In the genomic region with DNA sequence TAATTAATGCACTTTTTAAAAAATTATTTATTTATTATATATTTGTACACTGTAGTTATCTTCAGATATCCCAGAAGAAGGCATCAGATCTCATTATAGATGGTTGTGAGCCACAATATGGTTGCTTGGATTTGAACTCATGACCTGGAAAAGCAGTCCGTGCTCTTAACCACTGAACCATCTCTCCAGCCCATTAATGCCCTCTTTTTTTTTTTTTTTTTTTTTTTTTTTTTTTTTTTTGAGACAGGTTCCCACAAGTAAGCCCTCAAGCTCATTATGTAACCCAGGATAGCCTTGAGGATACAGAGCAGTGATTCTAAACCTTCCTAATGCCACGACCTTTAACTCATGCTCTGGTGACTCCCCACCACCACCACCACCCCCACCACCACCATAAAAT, we compare ENCODE assay signal across 22 mouse cellular contexts. TPM values are rescaled to one million over a fixed set of nuclear protein-coding genes. Genes with fewer than 3 reads are reported as not detected.
DNase-seq lines count a peak whose midpoint lies in the region; TF ChIP-seq lines count a peak whose summit lies in the region.
"Had no signal": no experiment of that assay in that cellular context is flagged by ENCODE, and none has a peak within 500 bp of the region (broad histone marks: within the 10 kb centered on the region; RNA-seq: fewer than 3 reads in every experiment).

No protein-coding gene starts in this region.

- dilution Hi-C loops in CH12.LX (cut with MboI; ENCODE audit: extremely low pct_ligation_motif_present, extremely low pct_unique_long_range_greater_than_20kb, low sequenced_read_pairs), result no loop called here

- TF ChIP-seq EP300 in CH12.LX (IDR thresholded peaks at IDR 0.05; ENCODE audit: low read length) (no peak), MEL (IDR thresholded peaks at IDR 0.05; ENCODE audit: low read depth in 1 of 2, low read length in 2 of 2) (no peak)

- H3K4me3 ChIP-seq in CH12.LX (replicated peaks in 1 of 3; ENCODE audit: low read depth in 2 of 3, low read length in 2 of 3, poor library complexity in 1 of 3) (no peak overlapping the region), ES-E14 (ENCODE audit: insufficient read depth in 1 of 2, low read depth in 1 of 2, low read length in 2 of 2, poor library complexity in 1 of 2, severe bottlenecking in 1 of 2) (no peak overlapping the region), MEL (ENCODE audit: control insufficient read depth in 1 of 2, insufficient read depth in 1 of 2, low read depth in 2 of 2, low read length in 2 of 2) (no peak overlapping the region)

- H3K4me1 ChIP-seq in CH12.LX (ENCODE audit: control insufficient read depth in 1 of 2, insufficient read depth in 2 of 2) (no peaks in the 10 kb centered on the region), ES-E14 (ENCODE audit: control insufficient read depth in 2 of 2, insufficient read depth in 2 of 2, low read length in 2 of 2, poor library complexity in 1 of 2) (no peaks in the 10 kb centered on the region; a peak in 1 of 4 replicates), MEL (ENCODE audit: control insufficient read depth in 1 of 2, insufficient read depth in 2 of 2, low read length in 2 of 2) (no peaks in the 10 kb centered on the region)

- no peaks in the 10 kb centered on the region for H3K9me3 ChIP-seq in CH12.LX (replicated peaks; ENCODE audit: low read length)
- H3K9me3 ChIP-seq in ES-E14 (ENCODE audit: control insufficient read depth, insufficient read depth, low read depth, low read length), result no peaks in the 10 kb centered on the region
- no peaks in the 10 kb centered on the region for H3K9me3 ChIP-seq in MEL (replicated peaks; ENCODE audit: insufficient read depth, low read length)
- H3K9me3 ChIP-seq: G1E had no signal

- no peak for TF ChIP-seq RAD21 in CH12.LX (IDR thresholded peaks at IDR 0.05; ENCODE audit: low read depth, low read length)
- no peak for TF ChIP-seq RAD21 in MEL (IDR thresholded peaks at IDR 0.05; ENCODE audit: low read depth, low read length)

- H3K27me3 ChIP-seq in CH12.LX (replicated peaks), result no peaks in the 10 kb centered on the region
- H3K27me3 ChIP-seq in MEL (ENCODE audit: control insufficient read depth in 1 of 2, insufficient read depth in 2 of 2, low read length in 2 of 2), result no peaks in the 10 kb centered on the region
- H3K27me3 ChIP-seq: Patski had no signal

- DNase-seq in CH12.LX (ENCODE audit: extremely low read depth), result no peak
- no peak for DNase-seq in ES-E14 (ENCODE audit: low read depth, low spot score)
- DNase-seq in MEL (ENCODE audit: low read depth, low spot score), result no peak
- DNase-seq in urinary bladder, postnatal 4 days (ENCODE audit: low spot score in 2 of 2), result no peak
- DNase-seq in right cerebral cortex, postnatal 36 days (ENCODE audit: low spot score in 2 of 2), result no peak
- DNase-seq in adrenal gland, adult (ENCODE audit: inconsistent age in 2 of 2, low spot score in 1 of 2), result no peak
- DNase-seq: adrenal gland, adult 2 months; adrenal gland, adult 8-10 months; adrenal gland, postnatal 10 days; adrenal gland, postnatal 14 days; adrenal gland, postnatal 25 days; adrenal gland, postnatal 36 days; B cell, adult 2 months; cerebellum, adult 11 months; cerebellum, adult 11-12 months; cerebellum, adult 18-20 months; cerebellum, adult 2 months; cerebellum, adult 8-10 months; cerebellum, adult 9-10 months; cerebellum, adult 9-11 months had no signal

- H3K27ac ChIP-seq in CH12.LX (ENCODE audit: insufficient read depth, low read depth) (no peak overlapping the region), ES-E14 (ENCODE audit: insufficient read depth, low read depth, low read length, poor library complexity, severe bottlenecking) (no peak overlapping the region), MEL (ENCODE audit: control insufficient read depth, low read depth, low read length) (no peak overlapping the region)

- in situ Hi-C loops in CH12.LX (cut with MboI; ENCODE audit: low pct_ligation_motif_present, low pct_unique_long_range_greater_than_20kb, low sequenced_read_pairs) (no loop called here), ES-E14 (cut with MboI; ENCODE audit: low sequenced_read_pairs in 2 of 2, unreplicated experiment in 2 of 2) (loop anchor here in 1 of 2 experiments (10.0 kb wide), 1 partner anchor 74 kb away; a partner anchor contains a TSS)

- H3K79me2 ChIP-seq in CH12.LX (replicated peaks; ENCODE audit: control insufficient read depth, extremely low read depth, insufficient read depth, poor library complexity, severe bottlenecking) (no peaks in the 10 kb centered on the region), MEL (ENCODE audit: control insufficient read depth, insufficient read depth, low read length, poor library complexity) (no peaks in the 10 kb centered on the region)

- TF ChIP-seq POLR2A in CH12.LX (IDR thresholded peaks at IDR 0.05; ENCODE audit: low read depth, low read length), result no peak
- TF ChIP-seq POLR2A in MEL (IDR thresholded peaks at IDR 0.05; ENCODE audit: control insufficient read depth in 1 of 2, insufficient read depth in 1 of 2, low read depth in 1 of 2, low read length in 2 of 2, poor library complexity in 1 of 2), result no peak

- no peak for TF ChIP-seq CTCF in CH12.LX (conservative IDR thresholded peaks at IDR 0.05 in 1 of 2, IDR thresholded peaks at IDR 0.05 in 1 of 2; ENCODE audit: low read depth in 2 of 2, low read length in 2 of 2)
- no peak for TF ChIP-seq CTCF in MEL (IDR thresholded peaks at IDR 0.05 in 2 of 3, conservative IDR thresholded peaks at IDR 0.05 in 1 of 3; ENCODE audit: control insufficient read depth in 1 of 3, insufficient read depth in 1 of 3, low read depth in 2 of 3, low read length in 3 of 3, poor library complexity in 1 of 3, severe bottlenecking in 1 of 3)

- no peak overlapping the region for H3K4me2 ChIP-seq in CH12.LX (ENCODE audit: insufficient read depth, low read depth, poor library complexity, severe bottlenecking)

- H3K36me3 ChIP-seq in CH12.LX (replicated peaks in 1 of 2; ENCODE audit: control insufficient read depth in 1 of 2, insufficient read depth in 1 of 2, low read length in 1 of 2) (peaks cover 65 to 88% of the 10 kb centered on the region in 2 experiments), ES-E14 (ENCODE audit: control insufficient read depth, insufficient read depth, low read length, poor library complexity, severe bottlenecking) (peaks cover 13% of the 10 kb centered on the region), MEL (ENCODE audit: control insufficient read depth in 1 of 2, insufficient read depth in 2 of 2, low read length in 2 of 2) (peaks cover 0 to 2% of the 10 kb centered on the region in 2 experiments; a peak in 2 of 4 replicates)
- H3K36me3 ChIP-seq: G1E had no signal

- no peak overlapping the region for H3K9ac ChIP-seq in CH12.LX (ENCODE audit: insufficient read depth, low read depth)
- no peak overlapping the region for H3K9ac ChIP-seq in ES-E14 (ENCODE audit: insufficient read depth, low read depth, low read length, poor library complexity, severe bottlenecking)
- no peak overlapping the region for H3K9ac ChIP-seq in MEL (ENCODE audit: control insufficient read depth, low read depth, low read length, poor library complexity, severe bottlenecking)

TF ChIP-seq in CH12.LX, 34 proteins besides CTCF, POLR2A, EP300 and RAD21:
- TF ChIP-seq MAZ (IDR thresholded peaks at IDR 0.05; ENCODE audit: low read depth, low read length) (no peak), IRF4 (IDR thresholded peaks at IDR 0.05; ENCODE audit: low read depth, low read length) (no peak), ZNF384 (IDR thresholded peaks at IDR 0.05; ENCODE audit: low read depth, low read length) (peak; percentile 55), KAT2A (IDR thresholded peaks at IDR 0.05; ENCODE audit: insufficient replicate concordance, low read length) (no peak), BHLHE40 (IDR thresholded peaks at IDR 0.05; ENCODE audit: low read depth, low read length) (no peak), PAX5 (IDR thresholded peaks at IDR 0.05; ENCODE audit: low read length) (no peak), MAFK (IDR thresholded peaks at IDR 0.05; ENCODE audit: insufficient replicate concordance, low read length) (no peak), ELF1 (IDR thresholded peaks at IDR 0.05; ENCODE audit: low read depth, low read length) (no peak)
TF ChIP-seq in CH12.LX: peak in this region for 1.

TF ChIP-seq in ES-E14, 5 proteins besides CTCF, POLR2A, EP300 and RAD21:
- TF ChIP-seq CHD2 (IDR thresholded peaks at IDR 0.05; ENCODE audit: low read depth, low read length) (no peak), HCFC1 (IDR thresholded peaks at IDR 0.05; ENCODE audit: borderline replicate concordance, insufficient read depth, low read length) (no peak), ZNF384 (IDR thresholded peaks at IDR 0.05; ENCODE audit: low read depth, low read length) (peak; percentile 55)

TF ChIP-seq in MEL, 35 proteins besides CTCF, POLR2A, EP300 and RAD21:
- TF ChIP-seq USF2 (IDR thresholded peaks at IDR 0.05; ENCODE audit: borderline replicate concordance in 1 of 2, insufficient read depth in 1 of 2, low read depth in 1 of 2, low read length in 2 of 2) (no peak), ZNF384 (IDR thresholded peaks at IDR 0.05; ENCODE audit: low read depth, low read length) (peak; percentile 77)

RNA-seq across cellular contexts. Expression of a gene that starts 48.5 kb away (rescaled TPM):
- total RNA-seq in CH12.LX (2012; rRNA removed) (34.6 and 38.5 TPM in 2 replicates), CH12.LX (2014; rRNA removed) (39.1 and 42.6 TPM in 2 replicates), ES-E14 (2012; rRNA removed) (99.1 and 117 TPM in 2 replicates), MEL (2012; rRNA removed) (2.2 and 4.1 TPM in 2 replicates)
- polyA plus RNA-seq in CH12.LX (2012; ENCODE audit: insufficient read length, low read depth) (41.0 and 49.9 TPM in 2 replicates), MEL (2012; ENCODE audit: insufficient read depth in 1 of 2, insufficient read length in 2 of 2, low read depth in 1 of 2, low replicate concordance in 2 of 2, missing spikeins in 1 of 2) (1 to 10 TPM in 1 of 2 experiments, not detected in 1; 8.0 TPM)
